Mouse (Mus musculus) spleen, adult 2 months (tissue): ENCODE data around the gene Il10ra.

Experiments used
- CTCF ChIP-seq: fragments of 200-500 bp; IDR thresholded peaks from 2 replicates; pipeline ENCODE4 v1.5.1; 2011; ENCODE audit warnings: mild to moderate bottlenecking, inconsistent platforms; ENCODE audit not compliant: insufficient read depth, insufficient read length, insufficient replicate concordance; ENCODE audit errors: extremely low read depth
- POLR2A ChIP-seq: fragments of 200-500 bp; IDR thresholded peaks from 2 replicates; pipeline ENCODE4 v1.6.1; 2011; ENCODE audit warnings: low read depth, low read length, inconsistent platforms

GRCm38 (mm10) chr9:45251990-45252389 is 17.0 kb downstream of the Il10ra start:
- no peak for TF ChIP-seq CTCF
- TF ChIP-seq POLR2A, result no peak
